Mouse (Mus musculus) stomach, embryonic 14.5 days (tissue): ENCODE measurements at regions not wholly inside any gene's neighbourhood (a gene's known extent, or its start where the extent isn't known, plus 50 kb on each side); places are given as distances from the start of the nearest gene placed in this dataset.

ENCODE experiments used
- ATAC-seq: fragments of 200-750 bp; cut with Nextera tagmentation; 2 replicates; pipeline ENCODE4 v1.8.0; 2017; ENCODE audit warnings: low read depth, moderate TSS enrichment; ENCODE audit not compliant: insufficient number of reproducible peaks, insufficient read depth, low FRiP score
- H3K27ac ChIP-seq: fragments of 300-500 bp; sonication (generic); 2 replicates; pipeline ENCODE4 v1.5.1; 2014; ENCODE audit warnings: mild to moderate bottlenecking, low read length, moderate library complexity, mixed read lengths
- H3K27me3 ChIP-seq: fragments of 300-500 bp; sonication (generic); 2 replicates; pipeline ENCODE4 v1.6.1; 2014; ENCODE audit warnings: low read length, control low read depth, mixed read lengths; ENCODE audit not compliant: control insufficient read depth, insufficient read depth
- H3K36me3 ChIP-seq: fragments of 300-500 bp; sonication (generic); 2 replicates; pipeline ENCODE4 v1.6.1; 2014; ENCODE audit warnings: mild to moderate bottlenecking, control low read depth, low read length, moderate library complexity, mixed read lengths; ENCODE audit not compliant: control insufficient read depth, insufficient read depth
- H3K4me1 ChIP-seq: fragments of 300-500 bp; sonication (generic); 2 replicates; pipeline ENCODE4 v1.6.1; 2014; ENCODE audit warnings: low read length, control low read depth, mixed read lengths; ENCODE audit not compliant: control insufficient read depth, insufficient read depth
- H3K4me2 ChIP-seq: fragments of 300-500 bp; sonication (generic); replicated peaks from 2 replicates; pipeline ENCODE4 v1.6.1; 2014; ENCODE audit warnings: low read depth, low read length, control low read depth
- H3K4me3 ChIP-seq: fragments of 300-500 bp; sonication (generic); 2 replicates; pipeline ENCODE4 v1.5.1; 2014; ENCODE audit warnings: low read depth, low read length, control low read depth
- H3K9ac ChIP-seq: fragments of 300-500 bp; sonication (generic); replicated peaks from 2 replicates; pipeline ENCODE4 v1.6.1; 2014; ENCODE audit warnings: low read depth, mild to moderate bottlenecking, control low read depth, low read length, moderate library complexity, mixed read lengths
- H3K9me3 ChIP-seq: fragments of 300-500 bp; sonication (generic); 2 replicates; pipeline ENCODE4 v1.6.1; 2016; ENCODE audit warnings: low read depth, low read length, control low read depth; ENCODE audit not compliant: control insufficient read depth
- WGBS: fragments of 180-500 bp; shearing (Covaris S2); extraction: QIAGEN DNeasy Blood & Tissue Kit; methylation state at CpG from one replicate; pipeline ENCODE4 v1.1.7; 2014; 5-methylcytosine and 5-hydroxymethylcytosine counted together

DNA sequence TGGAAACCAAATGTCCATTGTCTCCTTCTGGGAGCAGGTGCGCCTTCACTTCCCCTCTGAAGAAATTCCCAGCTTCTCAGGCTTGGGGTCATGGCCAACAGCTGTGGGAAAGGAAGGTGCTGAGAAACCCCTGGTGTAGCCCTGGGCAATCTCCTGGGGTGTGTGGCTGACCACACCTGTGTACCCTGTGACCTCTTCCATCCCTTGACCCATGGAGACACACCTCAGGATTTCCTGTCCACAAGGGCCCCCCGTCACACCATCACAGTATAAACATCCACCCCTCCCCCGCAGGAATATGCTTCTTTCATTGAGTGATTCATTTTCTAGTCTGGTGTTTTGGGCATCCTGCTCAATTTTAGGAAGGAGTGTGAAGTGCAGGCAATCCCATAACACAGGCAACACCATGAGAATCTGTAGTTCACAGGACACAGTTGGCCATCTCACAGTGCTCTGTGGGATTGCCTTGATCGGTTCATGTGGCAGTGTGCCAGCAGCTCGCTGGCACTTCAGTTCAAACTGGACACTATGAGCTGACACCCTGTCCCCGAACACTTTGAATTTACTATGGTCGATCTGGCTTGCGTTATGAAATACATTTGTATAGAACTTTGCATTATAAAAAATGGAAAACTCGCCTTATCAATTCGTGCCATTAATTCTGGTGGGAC is 291.1 kb upstream of the Igfbp3 start:
- no peak overlapping the region for H3K27ac ChIP-seq
- H3K4me3 ChIP-seq, result no peak overlapping the region
- H3K9ac ChIP-seq, result no peak overlapping the region
- peak; percentile 53; the same call in 1 of the 2 replicates for ATAC-seq
- no peak overlapping the region for H3K4me2 ChIP-seq
- H3K36me3 ChIP-seq, result no peaks in the 10 kb centered on the region
- WGBS, result 81% methylated on average over 10 of the region's 10 CpGs
- H3K4me1 ChIP-seq, result no peaks in the 10 kb centered on the region
- H3K27me3 ChIP-seq, result no peaks in the 10 kb centered on the region
- no peaks in the 10 kb centered on the region for H3K9me3 ChIP-seq

DNA sequence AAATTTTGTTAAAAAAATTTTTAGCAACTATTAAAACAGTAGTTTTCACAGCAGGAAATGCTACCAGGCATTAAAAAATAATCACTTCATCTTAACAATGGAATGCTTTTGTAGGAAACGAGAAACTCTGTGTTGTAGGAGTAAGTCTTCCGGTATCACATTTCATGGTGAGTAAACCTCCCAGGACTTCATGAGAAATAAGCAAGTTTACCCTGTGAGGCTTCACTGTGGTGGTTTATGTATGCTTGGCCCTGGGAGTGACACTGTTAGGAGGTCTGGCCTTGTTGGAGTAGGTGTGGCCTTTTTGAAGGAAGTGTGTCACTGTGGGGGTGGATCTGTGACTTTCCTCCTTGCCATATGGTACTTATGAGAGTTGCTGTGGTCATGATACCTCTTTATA is 289.0 kb upstream of the Igfbp3 start:
- no peak for ATAC-seq
- H3K4me2 ChIP-seq, result no peak overlapping the region
- H3K9ac ChIP-seq, result no peak overlapping the region
- 67% methylated on average over 2 of the region's 2 CpGs for WGBS
- H3K9me3 ChIP-seq, result no peaks in the 10 kb centered on the region
- no peaks in the 10 kb centered on the region for H3K36me3 ChIP-seq
- no peak overlapping the region for H3K4me3 ChIP-seq
- no peaks in the 10 kb centered on the region for H3K4me1 ChIP-seq
- H3K27me3 ChIP-seq, result no peaks in the 10 kb centered on the region
- no peak overlapping the region for H3K27ac ChIP-seq

DNA sequence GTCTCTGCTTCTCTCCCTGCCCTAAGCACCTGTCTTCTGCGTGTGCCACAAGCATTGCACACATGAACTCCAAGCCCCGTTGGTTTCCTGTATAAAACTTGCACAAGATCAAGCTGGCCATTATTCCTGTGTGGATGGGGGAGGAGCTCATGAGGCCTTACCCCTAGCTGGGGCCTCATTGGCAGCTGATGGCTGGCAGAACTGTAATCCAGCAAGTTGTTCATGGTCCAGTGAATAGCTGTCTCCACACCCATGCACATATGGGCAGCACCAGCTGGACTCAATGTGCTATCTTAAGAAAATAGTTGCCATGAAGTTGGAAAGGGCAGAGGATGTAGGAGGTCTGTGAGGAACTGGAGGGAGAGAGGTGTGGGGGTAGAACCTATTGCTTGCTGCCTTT is 288.3 kb upstream of the Igfbp3 start:
- H3K9ac ChIP-seq, result no peak overlapping the region
- no peak overlapping the region for H3K4me3 ChIP-seq
- no peaks in the 10 kb centered on the region for H3K27me3 ChIP-seq
- H3K36me3 ChIP-seq, result no peaks in the 10 kb centered on the region
- H3K9me3 ChIP-seq, result no peaks in the 10 kb centered on the region
- no peaks in the 10 kb centered on the region for H3K4me1 ChIP-seq
- 69% methylated on average over 2 of the region's 2 CpGs for WGBS
- no peak overlapping the region for H3K27ac ChIP-seq
- ATAC-seq, result no peak
- no peak overlapping the region for H3K4me2 ChIP-seq

DNA sequence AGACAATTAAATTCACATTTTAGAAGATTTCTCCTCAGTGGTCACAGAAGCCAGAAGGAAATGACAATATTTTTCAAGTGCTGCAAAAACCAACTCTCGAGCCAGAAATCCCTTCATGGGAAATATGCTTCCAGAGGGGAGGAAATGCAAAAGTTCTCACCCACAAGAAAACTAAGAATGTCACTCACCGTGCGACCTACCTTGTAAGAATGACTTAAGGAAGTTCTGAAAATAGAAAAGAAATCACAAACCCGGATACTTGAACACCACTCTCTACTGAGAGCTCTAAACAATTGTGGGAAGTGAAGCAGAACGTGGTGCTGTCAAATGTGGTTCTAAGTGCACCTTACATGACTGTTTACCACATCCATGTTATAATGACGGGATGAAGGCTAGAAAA is 284.1 kb upstream of the Igfbp3 start:
- Histone ChIP-seq H3K4me1 (no peaks in the 10 kb centered on the region), H3K9me3 (no peaks in the 10 kb centered on the region), H3K9ac (no peak overlapping the region), H3K4me2 (no peak overlapping the region), H3K4me3 (no peak overlapping the region), H3K36me3 (no peaks in the 10 kb centered on the region), H3K27ac (no peak overlapping the region), H3K27me3 (no peaks in the 10 kb centered on the region)
- ATAC-seq, result no peak
- WGBS, result 76% methylated on average over 6 of the region's 6 CpGs

DNA sequence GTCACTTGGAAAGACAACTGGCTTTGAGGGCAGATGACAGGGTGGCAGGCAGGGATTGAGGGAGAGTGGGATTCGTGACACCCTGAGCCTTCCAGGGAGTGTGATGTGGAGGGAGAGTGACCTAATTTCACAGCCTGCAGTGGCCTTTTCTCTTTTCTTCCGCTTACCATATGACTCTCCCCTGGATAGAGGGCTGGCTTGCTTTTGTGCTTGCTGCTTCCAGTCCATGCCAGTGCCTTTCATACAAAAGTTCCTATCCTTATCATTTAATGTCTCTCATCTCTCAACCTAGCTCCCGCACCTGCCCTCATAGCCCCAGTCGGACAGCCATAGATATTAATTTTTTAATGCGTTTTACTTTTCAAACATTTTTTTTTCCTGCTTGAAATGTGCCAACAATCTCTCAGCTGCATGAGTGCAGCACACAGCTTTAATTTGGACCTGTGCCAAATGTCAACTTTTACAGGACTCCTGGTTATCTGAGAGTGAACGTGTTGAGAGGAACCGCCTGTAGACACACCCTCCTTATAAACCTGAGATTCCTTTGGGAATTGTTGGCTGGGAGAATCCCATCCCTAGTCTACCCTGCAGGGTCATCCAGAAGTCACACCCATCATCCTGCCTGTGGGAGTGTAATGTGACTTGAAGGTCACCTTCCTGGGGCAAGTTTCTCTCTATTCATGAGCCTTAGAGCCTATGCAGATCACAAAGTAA is 260.3 kb upstream of the Igfbp3 start:
- no peaks in the 10 kb centered on the region for H3K9me3 ChIP-seq
- H3K36me3 ChIP-seq, result no peaks in the 10 kb centered on the region
- ATAC-seq, result no peak
- WGBS, result 58% methylated on average over 7 of the region's 7 CpGs
- H3K4me3 ChIP-seq, result no peak overlapping the region
- no peak overlapping the region for H3K9ac ChIP-seq
- no peaks in the 10 kb centered on the region for H3K4me1 ChIP-seq
- H3K27ac ChIP-seq, result no peak overlapping the region
- no peak overlapping the region for H3K4me2 ChIP-seq
- H3K27me3 ChIP-seq, result no peaks in the 10 kb centered on the region

DNA sequence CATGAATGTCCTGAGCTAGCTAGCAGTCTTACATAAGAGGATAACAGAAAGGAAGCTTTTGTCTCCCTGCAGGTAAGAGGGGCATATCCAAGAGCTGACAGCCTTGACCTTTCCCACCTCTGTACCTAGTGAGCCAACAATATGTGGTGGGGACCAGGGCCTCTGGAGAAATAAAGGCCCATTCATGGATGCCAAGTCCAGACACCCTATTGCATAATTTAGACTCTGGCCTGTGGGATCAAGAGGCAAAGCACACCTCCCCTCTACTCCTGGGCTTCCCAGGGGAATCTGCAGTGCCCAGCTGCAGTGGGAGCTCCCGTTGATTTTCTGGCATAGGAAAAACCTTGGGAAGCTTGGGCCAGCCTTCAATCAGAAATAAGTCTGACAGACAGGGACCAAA is 251.8 kb upstream of the Igfbp3 start:
- ATAC-seq, result no peak
- Histone ChIP-seq H3K36me3 (no peaks in the 10 kb centered on the region), H3K4me2 (no peak overlapping the region), H3K4me3 (no peak overlapping the region), H3K9me3 (no peaks in the 10 kb centered on the region), H3K27ac (no peak overlapping the region), H3K4me1 (0 out of 2 replicates have a peak, but pooled peaks cover 2% of the 10 kb centered on the region), H3K9ac (no peak overlapping the region), H3K27me3 (no peaks in the 10 kb centered on the region)
- 70% methylated on average over 1 of the region's 1 CpGs for WGBS

DNA sequence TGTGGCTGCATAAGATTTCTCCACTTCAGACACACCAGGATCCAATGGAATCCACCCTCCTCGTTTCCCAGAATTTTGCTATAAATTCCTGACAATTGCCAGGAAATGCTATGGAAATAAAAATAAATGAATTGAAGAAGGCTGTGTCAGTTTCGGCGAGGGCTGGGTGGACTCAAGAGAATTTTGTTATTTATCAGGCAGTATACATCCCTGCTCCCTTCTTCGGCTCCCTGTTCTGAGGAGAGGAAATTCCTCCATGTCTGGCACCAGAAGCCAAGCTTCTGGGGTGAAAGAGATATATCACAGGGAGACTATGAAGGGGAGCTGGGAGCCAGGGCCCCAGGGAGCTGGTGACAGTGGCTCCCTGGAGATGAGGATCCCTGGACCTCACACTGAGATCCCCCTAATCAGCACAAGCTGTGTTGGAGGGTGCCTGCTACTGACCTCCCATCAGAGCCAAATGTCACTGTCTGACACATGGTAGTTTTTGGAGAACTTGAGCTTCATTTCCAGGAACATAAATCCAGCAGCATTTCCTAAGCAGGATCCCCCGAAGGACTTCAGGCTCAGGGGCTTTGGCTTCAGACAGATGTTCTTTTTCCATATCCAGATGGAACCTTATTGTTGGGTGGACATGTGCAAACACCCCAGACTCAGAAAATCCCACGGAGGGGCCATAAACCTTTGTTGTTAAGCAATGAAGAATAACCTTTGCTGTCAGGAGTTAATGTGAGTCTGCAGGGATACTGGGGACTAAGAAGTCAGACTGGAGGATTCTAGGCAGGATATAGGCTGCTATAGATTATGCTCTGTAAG is 248.4 kb upstream of the Igfbp3 start:
- Histone ChIP-seq H3K9me3 (no peaks in the 10 kb centered on the region), H3K27ac (no peak overlapping the region), H3K4me3 (no peak overlapping the region), H3K9ac (no peak overlapping the region), H3K4me1 (0 out of 2 replicates have a peak, but pooled peaks cover 2% of the 10 kb centered on the region), H3K4me2 (no peak overlapping the region), H3K27me3 (no peaks in the 10 kb centered on the region), H3K36me3 (no peaks in the 10 kb centered on the region)
- 38% methylated on average over 6 of the region's 6 CpGs for WGBS
- ATAC-seq, result peak; percentile 28; the same call in 1 of the 2 replicates

DNA sequence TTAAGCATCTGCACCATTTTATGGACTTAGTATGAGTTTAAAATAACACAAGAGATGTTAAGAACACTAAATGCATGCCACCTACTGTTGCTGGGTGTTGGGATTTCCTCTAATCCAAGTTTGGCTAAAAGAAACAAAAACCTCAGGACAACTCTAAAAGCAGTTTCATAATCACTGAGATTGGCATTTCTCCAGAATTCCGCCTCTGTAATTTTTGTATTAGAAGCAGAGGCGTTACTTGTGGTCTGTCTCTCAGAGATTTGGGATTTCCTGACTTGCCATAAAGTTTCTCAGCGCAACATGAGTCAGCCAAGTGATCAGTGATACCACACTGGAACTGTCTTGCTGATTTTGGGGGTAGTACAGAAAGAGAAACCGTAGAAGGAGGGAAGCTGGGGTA is 238.0 kb upstream of the Igfbp3 start:
- Histone ChIP-seq H3K4me1 (no peaks in the 10 kb centered on the region), H3K9ac (no peak overlapping the region), H3K27ac (no peak overlapping the region), H3K36me3 (no peaks in the 10 kb centered on the region), H3K4me2 (no peak overlapping the region), H3K27me3 (no peaks in the 10 kb centered on the region), H3K9me3 (no peaks in the 10 kb centered on the region), H3K4me3 (no peak overlapping the region)
- WGBS, result 74% methylated on average over 4 of the region's 4 CpGs
- ATAC-seq, result no peak
